ENCODE assay signal across 14 mouse cellular contexts in the genomic region with DNA sequence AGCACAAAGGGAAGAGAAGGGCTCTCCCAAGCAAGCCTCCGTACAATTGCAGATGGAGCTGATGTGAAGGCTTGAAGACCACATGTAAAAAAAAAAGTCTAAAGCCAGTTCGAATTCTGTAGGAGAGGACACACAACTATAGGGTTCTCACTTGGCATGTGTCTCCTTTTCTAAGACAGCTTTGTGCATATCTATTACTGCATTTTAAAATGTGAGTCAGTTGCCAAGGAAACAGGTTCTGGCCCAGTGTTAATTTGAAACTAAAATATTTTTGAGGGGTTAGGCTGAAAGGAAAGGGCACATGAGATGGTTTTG. TPM values are rescaled to one million over a fixed set of nuclear protein-coding genes. Genes with fewer than 3 reads are reported as not detected.
DNase-seq lines count a peak whose midpoint lies in the region; ATAC-seq and TF ChIP-seq lines count a peak whose summit lies in the region.
"Had no signal": no experiment of that assay in that cellular context is flagged by ENCODE, and none has a peak within 500 bp of the region (broad histone marks: within the 10 kb centered on the region; RNA-seq: fewer than 3 reads in every experiment).

No protein-coding gene starts in this region.

- no peaks in the 10 kb centered on the region for H3K36me3 ChIP-seq in hindbrain, embryonic 13.5 days
- H3K36me3 ChIP-seq in hindbrain, embryonic 11.5 days (ENCODE audit: control insufficient read depth, insufficient read depth, low read length), result no peaks in the 10 kb centered on the region
- H3K36me3 ChIP-seq in ES-E14 (ENCODE audit: control insufficient read depth, insufficient read depth, low read length, poor library complexity, severe bottlenecking), result no peaks in the 10 kb centered on the region
- H3K36me3 ChIP-seq in forebrain, embryonic 14.5 days (ENCODE audit: control insufficient read depth, insufficient read depth, low read length), result no peaks in the 10 kb centered on the region
- no peaks in the 10 kb centered on the region for H3K36me3 ChIP-seq in midbrain, embryonic 14.5 days (ENCODE audit: control insufficient read depth, insufficient read depth, low read length)
- H3K36me3 ChIP-seq: embryonic facial prominence, embryonic 13.5 days; G1E had no signal

- H3K9me3 ChIP-seq in hindbrain, embryonic 13.5 days, result no peaks in the 10 kb centered on the region
- H3K9me3 ChIP-seq in hindbrain, embryonic 11.5 days (ENCODE audit: control insufficient read depth, low read length), result no peaks in the 10 kb centered on the region
- H3K9me3 ChIP-seq in ES-E14 (ENCODE audit: control insufficient read depth, insufficient read depth, low read depth, low read length), result no peaks in the 10 kb centered on the region
- no peaks in the 10 kb centered on the region for H3K9me3 ChIP-seq in forebrain, embryonic 14.5 days (replicated peaks; ENCODE audit: control insufficient read depth, low read length)
- no peaks in the 10 kb centered on the region for H3K9me3 ChIP-seq in midbrain, embryonic 14.5 days (ENCODE audit: control insufficient read depth, low read length)
- H3K9me3 ChIP-seq: embryonic facial prominence, embryonic 13.5 days; G1E had no signal

- no peaks in the 10 kb centered on the region for H3K27me3 ChIP-seq in hindbrain, embryonic 13.5 days
- H3K27me3 ChIP-seq in hindbrain, embryonic 11.5 days (ENCODE audit: control insufficient read depth, insufficient read depth, low read length), result no peaks in the 10 kb centered on the region
- H3K27me3 ChIP-seq in forebrain, embryonic 14.5 days (replicated peaks; ENCODE audit: control insufficient read depth, insufficient read depth, low read length), result no peaks in the 10 kb centered on the region
- no peaks in the 10 kb centered on the region for H3K27me3 ChIP-seq in midbrain, embryonic 14.5 days (ENCODE audit: control insufficient read depth, insufficient read depth, low read length)
- H3K27me3 ChIP-seq: embryonic facial prominence, embryonic 13.5 days had no signal

- H3K27ac ChIP-seq in hindbrain, embryonic 13.5 days, result peak overlapping the region; percentile 89
- H3K27ac ChIP-seq in hindbrain, embryonic 11.5 days (ENCODE audit: low read depth, low read length), result no peak overlapping the region
- H3K27ac ChIP-seq in ES-E14 (ENCODE audit: insufficient read depth, low read depth, low read length, poor library complexity, severe bottlenecking), result peak overlapping the region; percentile 48; the same call in 1 of the 2 replicates
- peak overlapping the region; percentile 91; the same call in 1 of the 2 replicates for H3K27ac ChIP-seq in forebrain, embryonic 14.5 days (ENCODE audit: low read depth, low read length)
- peak overlapping the region; percentile 75 for H3K27ac ChIP-seq in midbrain, embryonic 14.5 days (replicated peaks; ENCODE audit: low read depth, low read length)
- H3K27ac ChIP-seq: embryonic facial prominence, embryonic 13.5 days had no signal

- peak overlapping the region; percentile 44 for H3K4me3 ChIP-seq in hindbrain, embryonic 13.5 days
- H3K4me3 ChIP-seq in hindbrain, embryonic 11.5 days (ENCODE audit: low read depth, low read length), result no peak overlapping the region
- no peak overlapping the region for H3K4me3 ChIP-seq in ES-E14 (ENCODE audit: insufficient read depth in 1 of 2, low read depth in 1 of 2, low read length in 2 of 2, poor library complexity in 1 of 2, severe bottlenecking in 1 of 2)
- H3K4me3 ChIP-seq in forebrain, embryonic 14.5 days (ENCODE audit: low read depth, low read length), result peak overlapping the region; percentile 33
- H3K4me3 ChIP-seq in midbrain, embryonic 14.5 days (replicated peaks; ENCODE audit: low read depth, low read length), result peak overlapping the region; percentile 41
- H3K4me3 ChIP-seq: embryonic facial prominence, embryonic 13.5 days had no signal

- peaks cover 71% of the 10 kb centered on the region for H3K4me1 ChIP-seq in hindbrain, embryonic 13.5 days (replicated peaks)
- H3K4me1 ChIP-seq in hindbrain, embryonic 11.5 days (replicated peaks; ENCODE audit: control insufficient read depth, insufficient read depth, low read length), result peaks cover 2% of the 10 kb centered on the region; the same call in 1 of the 2 replicates
- H3K4me1 ChIP-seq in ES-E14 (ENCODE audit: control insufficient read depth in 2 of 2, insufficient read depth in 2 of 2, low read length in 2 of 2, poor library complexity in 1 of 2), result peaks cover 3 to 29% of the 10 kb centered on the region in 2 experiments
- H3K4me1 ChIP-seq in forebrain, embryonic 14.5 days (ENCODE audit: control insufficient read depth, insufficient read depth, low read length), result peaks cover 50% of the 10 kb centered on the region
- H3K4me1 ChIP-seq in midbrain, embryonic 14.5 days (ENCODE audit: control insufficient read depth, insufficient read depth, low read length), result peaks cover 50% of the 10 kb centered on the region

- no peak for ATAC-seq in hindbrain, embryonic 13.5 days (ENCODE audit: low FRiP score)
- ATAC-seq in hindbrain, embryonic 11.5 days (ENCODE audit: low FRiP score), result no peak
- ATAC-seq in forebrain, embryonic 14.5 days, result no peak
- no peak for ATAC-seq in midbrain, embryonic 14.5 days (ENCODE audit: low FRiP score, low TSS enrichment)

- peak overlapping the region; percentile 51 for H3K4me2 ChIP-seq in hindbrain, embryonic 13.5 days
- H3K4me2 ChIP-seq in hindbrain, embryonic 11.5 days (replicated peaks; ENCODE audit: low read depth, low read length), result no peak overlapping the region
- peak overlapping the region; percentile 49 for H3K4me2 ChIP-seq in forebrain, embryonic 14.5 days (ENCODE audit: low read length)
- H3K4me2 ChIP-seq in midbrain, embryonic 14.5 days (ENCODE audit: low read length), result peak overlapping the region; percentile 53
- H3K4me2 ChIP-seq: embryonic facial prominence, embryonic 13.5 days had no signal

- peak overlapping the region; percentile 68 for H3K9ac ChIP-seq in hindbrain, embryonic 13.5 days
- H3K9ac ChIP-seq in hindbrain, embryonic 11.5 days (ENCODE audit: low read depth, low read length), result no peak overlapping the region
- H3K9ac ChIP-seq in ES-E14 (ENCODE audit: insufficient read depth, low read depth, low read length, poor library complexity, severe bottlenecking), result no peak overlapping the region
- H3K9ac ChIP-seq in forebrain, embryonic 14.5 days (ENCODE audit: low read length), result peak overlapping the region; percentile 50; the same call in 1 of the 2 replicates
- H3K9ac ChIP-seq in midbrain, embryonic 14.5 days (replicated peaks; ENCODE audit: low read length), result peak overlapping the region; percentile 51
- H3K9ac ChIP-seq: embryonic facial prominence, embryonic 13.5 days had no signal

- WGBS in hindbrain, embryonic 13.5 days, result 77% methylated on average over 2 of the region's 2 CpGs
- 86% methylated on average over 2 of the region's 2 CpGs for WGBS in hindbrain, embryonic 11.5 days
- 81% methylated on average over 2 of the region's 2 CpGs for WGBS in forebrain, embryonic 14.5 days
- WGBS in midbrain, embryonic 14.5 days, result 80% methylated on average over 2 of the region's 2 CpGs

- DNase-seq in hindbrain, embryonic 11.5 days (ENCODE audit: low spot score), result no peak
- no peak for DNase-seq in ES-E14 (ENCODE audit: low read depth, low spot score)
- DNase-seq in forebrain, embryonic 14.5 days (ENCODE audit: low spot score), result peak; percentile 27
- DNase-seq in midbrain, embryonic 14.5 days, result peak; percentile 42
- DNase-seq in adrenal gland, adult 8-10 months, result no peak
- no peak for DNase-seq in frontal cortex, postnatal 36 days (ENCODE audit: low spot score in 2 of 2)
- no peak for DNase-seq in kidney, postnatal 10 days
- DNase-seq: cerebellum, postnatal 10 days; gastrocnemius, postnatal 10 days; liver; thymus, postnatal 25 days had no signal

- in situ Hi-C loops in ES-E14 (cut with MboI; ENCODE audit: low sequenced_read_pairs in 2 of 2, unreplicated experiment in 2 of 2), result no loop called here

TF ChIP-seq in ES-E14, 5 proteins besides CTCF, POLR2A, EP300 and RAD21:
- TF ChIP-seq HCFC1 (IDR thresholded peaks at IDR 0.05; ENCODE audit: borderline replicate concordance, insufficient read depth, low read length), result no peak
- no peak for TF ChIP-seq MAFK (IDR thresholded peaks at IDR 0.05; ENCODE audit: insufficient read depth, low read depth, low read length)
- TF ChIP-seq ZC3H11A (IDR thresholded peaks at IDR 0.05; ENCODE audit: borderline replicate concordance, low read depth, low read length), result no peak

RNA-seq across cellular contexts. Expression of gene Zbtb38, which starts 22.4 kb away (rescaled TPM):
- 42.2 and 44.0 TPM in 2 replicates for polyA plus RNA-seq in hindbrain, embryonic 13.5 days (2015; fragmentation: Nextera tagmentation; extraction: Ambion mirVana)
- polyA plus RNA-seq in hindbrain, embryonic 11.5 days (2014; fragmentation: Nextera tagmentation; extraction: Ambion mirVana), result 11.1 and 14.3 TPM in 2 replicates
- 16.0 and 26.2 TPM in 2 replicates for total RNA-seq in ES-E14 (2012; rRNA removed)
- polyA plus RNA-seq in forebrain, embryonic 14.5 days (2014; fragmentation: Nextera tagmentation; extraction: Ambion mirVana), result 36.7 and 50.1 TPM in 2 replicates
- 50.5 and 55.1 TPM in 2 replicates for polyA plus RNA-seq in midbrain, embryonic 14.5 days (2014; fragmentation: Nextera tagmentation; extraction: Ambion mirVana)
- total RNA-seq in adrenal gland, adult 8-10 months (2022), result 10 to 100 TPM; 55.4 to 88.4 (median 70.5) TPM

Comparison
In these comparisons a context has a peak if more than half of its experiments do, and no peak if none do; other contexts are left out.
1. H3K4me3 ChIP-seq: peak in hindbrain, embryonic 13.5 days (single experiment), forebrain, embryonic 14.5 days (single experiment) and midbrain, embryonic 14.5 days (single experiment); none in hindbrain, embryonic 11.5 days (single experiment) and ES-E14 (0 of 2).
2. H3K9ac ChIP-seq: peak in hindbrain, embryonic 13.5 days (single experiment), forebrain, embryonic 14.5 days (single experiment) and midbrain, embryonic 14.5 days (single experiment); none in hindbrain, embryonic 11.5 days (single experiment) and ES-E14 (single experiment).
3. DNase-seq: peak in forebrain, embryonic 14.5 days (single experiment) and midbrain, embryonic 14.5 days (single experiment); none in hindbrain, embryonic 11.5 days (single experiment), ES-E14 (single experiment), adrenal gland, adult 8-10 months (single experiment), frontal cortex, postnatal 36 days (0 of 2) and kidney, postnatal 10 days (single experiment).